Mouse (Mus musculus) embryonic facial prominence, embryonic 14.5 days (tissue): ENCODE measurements around the gene Ranbp10. TPM values are rescaled to one million over a fixed set of nuclear protein-coding genes. Genes with fewer than 3 reads are reported as not detected.

Source experiments
- ATAC-seq: fragments of 200-750 bp; cut with Nextera tagmentation; 2 replicates; pipeline ENCODE4 v1.8.0; 2017; ENCODE audit warnings: low read depth, moderate number of reproducible peaks, moderate TSS enrichment
- DNase-seq: peaks from one replicate; pipeline ENCODE4 v3.0.0-alpha.2; 2015; ENCODE audit warnings: low spot score
- H3K27ac ChIP-seq: fragments of 300-500 bp; sonication (generic); replicated peaks from 2 replicates; pipeline ENCODE4 v1.5.1; 2014; ENCODE audit warnings: low read depth, mild to moderate bottlenecking, low read length, moderate library complexity
- H3K27me3 ChIP-seq: fragments of 300-500 bp; sonication (generic); replicated peaks from 2 replicates; pipeline ENCODE4 v1.6.1; 2014; ENCODE audit warnings: low read length; ENCODE audit not compliant: control insufficient read depth, insufficient read depth
- H3K36me3 ChIP-seq: fragments of 300-500 bp; sonication (generic); 2 replicates; pipeline ENCODE4 v1.6.1; 2014; ENCODE audit warnings: low read length, mixed read lengths; ENCODE audit not compliant: control insufficient read depth, insufficient read depth
- H3K4me1 ChIP-seq: fragments of 300-500 bp; sonication (generic); 2 replicates; pipeline ENCODE4 v1.6.1; 2014; ENCODE audit warnings: antibody characterized with exemption, low read length; ENCODE audit not compliant: control insufficient read depth, insufficient read depth
- H3K4me2 ChIP-seq: fragments of 300-500 bp; sonication (generic); 2 replicates; pipeline ENCODE4 v1.6.1; 2014; ENCODE audit warnings: low read depth, mild to moderate bottlenecking, low read length, moderate library complexity, mixed read lengths
- H3K4me3 ChIP-seq: fragments of 300-500 bp; sonication (generic); 2 replicates; pipeline ENCODE4 v1.5.1; 2014; ENCODE audit warnings: low read depth, mild to moderate bottlenecking, low read length
- H3K9ac ChIP-seq: fragments of 300-500 bp; sonication (generic); 2 replicates; pipeline ENCODE4 v1.6.1; 2014; ENCODE audit warnings: low read depth, mild to moderate bottlenecking, low read length, moderate library complexity, mixed read lengths
- H3K9me3 ChIP-seq: fragments of 300-500 bp; sonication (generic); 2 replicates; pipeline ENCODE4 v1.6.1; 2016; ENCODE audit warnings: low read length; ENCODE audit not compliant: control insufficient read depth
- WGBS: fragments of 180-500 bp; shearing (Covaris S2); extraction: QIAGEN DNeasy Blood & Tissue Kit; methylation state at CpG from one replicate; pipeline ENCODE4 v1.1.7; 2014; 5-methylcytosine and 5-hydroxymethylcytosine counted together
- polyA plus RNA-seq: library from polyadenylated mRNA; unstranded; fragments of >200 nt; fragmentation: Nextera tagmentation; extraction: Ambion mirVana; gene quantifications from 2 replicates; pipeline ENCODE4 v1.2.1, GENCODE M21; 2014

The Ranbp10 gene
- polyA plus RNA-seq, 1 experiment from 2014 or later = 11.2 TPM

GRCm38 (mm10) chr8:105856168-105856835 is 29.2 kb upstream of the Ranbp10 start:
- ATAC-seq (no peak), DNase-seq (no peak)
- H3K27me3 ChIP-seq = no peaks in the 10 kb centered on the region
- H3K36me3 ChIP-seq = peaks cover 11% of the 10 kb centered on the region
- H3K27ac ChIP-seq = peak overlapping the region; percentile 87; the same call in 1 of the 2 replicates
- 24% methylated on average over 15 of the region's 15 CpGs for WGBS
- peaks cover 25% of the 10 kb centered on the region for H3K4me1 ChIP-seq
- no peaks in the 10 kb centered on the region for H3K9me3 ChIP-seq
- H3K9ac ChIP-seq = peak overlapping the region; percentile 85
- peak overlapping the region; percentile 82 for H3K4me3 ChIP-seq
- H3K4me2 ChIP-seq = peak overlapping the region; percentile 97

- WGBS = under 1% methylated on average over 40 of the region's 71 CpGs
- ATAC-seq = peak; percentile 35
- H3K9me3 ChIP-seq = no peaks in the 10 kb centered on the region
- peaks cover 11% of the 10 kb centered on the region for H3K36me3 ChIP-seq
- peak overlapping the region; percentile 82 for H3K4me3 ChIP-seq
- H3K27ac ChIP-seq = peak overlapping the region; percentile 87
- peak; percentile 62 for DNase-seq
- H3K9ac ChIP-seq = peak overlapping the region; percentile 85
- no peaks in the 10 kb centered on the region for H3K27me3 ChIP-seq
- H3K4me2 ChIP-seq = peak overlapping the region; percentile 97
- peaks cover 30% of the 10 kb centered on the region for H3K4me1 ChIP-seq
Observed at GRCm38 (mm10) chr8:105855248-105856167, 28.4 kb upstream of the Ranbp10 start.

GRCm38 (mm10) chr8:105854715-105855216 is 27.6 kb upstream of the Ranbp10 start, which contains the start of gene Thap11:
TSS of gene Thap11 (plus strand) at chr8:105855132.
- DNase-seq = peak; percentile 97
- Histone ChIP-seq H3K4me2 (peak within 1 kb of the TSS; percentile 97), H3K36me3 (peaks cover 12% of the 10 kb centered on the region), H3K9me3 (no peaks in the 10 kb centered on the region), H3K9ac (peak within 1 kb of the TSS; percentile 85), H3K4me3 (peak within 1 kb of the TSS; percentile 82), H3K27me3 (no peaks in the 10 kb centered on the region), H3K4me1 (peaks cover 30% of the 10 kb centered on the region), H3K27ac (peak within 1 kb of the TSS; percentile 87)
- 0% methylated on average over 39 of the region's 43 CpGs for WGBS
- ATAC-seq = peak; percentile 94

GRCm38 (mm10) chr8:105854303-105854702 is 27.2 kb upstream of the Ranbp10 start:
- H3K9ac ChIP-seq = peak overlapping the region; percentile 85
- peak overlapping the region; percentile 82 for H3K4me3 ChIP-seq
- WGBS = 33% methylated on average over 8 of the region's 8 CpGs
- peaks cover 16% of the 10 kb centered on the region for H3K36me3 ChIP-seq
- ATAC-seq = no peak; the same call in 1 of the 2 replicates
- no peaks in the 10 kb centered on the region for H3K27me3 ChIP-seq
- no peaks in the 10 kb centered on the region for H3K9me3 ChIP-seq
- no peak overlapping the region; the same call in 1 of the 2 replicates for H3K27ac ChIP-seq
- peak overlapping the region; percentile 97 for H3K4me2 ChIP-seq
- H3K4me1 ChIP-seq = peaks cover 30% of the 10 kb centered on the region
- no peak for DNase-seq

GRCm38 (mm10) chr8:105853178-105853577 is 26.0 kb upstream of the Ranbp10 start, which contains the start of gene Cenpt:
TSS of gene Cenpt (minus strand) at chr8:105853278.
- no peak for DNase-seq
- no peak within 1 kb of the TSS for H3K27ac ChIP-seq
- H3K4me1 ChIP-seq = peaks cover 26% of the 10 kb centered on the region
- H3K9ac ChIP-seq = no peak within 1 kb of the TSS
- H3K4me2 ChIP-seq = peak within 1 kb of the TSS; percentile 77
- peaks cover 20% of the 10 kb centered on the region for H3K36me3 ChIP-seq
- 87% methylated on average over 3 of the region's 3 CpGs for WGBS
- peak within 1 kb of the TSS; percentile 55 for H3K4me3 ChIP-seq
- no peak for ATAC-seq
- no peaks in the 10 kb centered on the region for H3K9me3 ChIP-seq
- H3K27me3 ChIP-seq = no peaks in the 10 kb centered on the region

GRCm38 (mm10) chr8:105852146-105852729 is 25.1 kb upstream of the Ranbp10 start:
- DNase-seq = no peak
- Histone ChIP-seq H3K4me1 (peaks cover 19% of the 10 kb centered on the region), H3K9me3 (no peaks in the 10 kb centered on the region), H3K27ac (no peak overlapping the region), H3K27me3 (no peaks in the 10 kb centered on the region), H3K9ac (peak overlapping the region; percentile 76; the same call in 1 of the 2 replicates), H3K4me2 (peak overlapping the region; percentile 77), H3K36me3 (peaks cover 25% of the 10 kb centered on the region), H3K4me3 (peak overlapping the region; percentile 55)
- 80% methylated on average over 12 of the region's 12 CpGs for WGBS
- no peak for ATAC-seq

GRCm38 (mm10) chr8:105851651-105852143 is 24.5 kb upstream of the Ranbp10 start:
- Histone ChIP-seq H3K9me3 (no peaks in the 10 kb centered on the region), H3K9ac (peak overlapping the region; percentile 76), H3K4me2 (peak overlapping the region; percentile 77), H3K36me3 (peaks cover 30% of the 10 kb centered on the region), H3K27me3 (no peaks in the 10 kb centered on the region), H3K4me3 (peak overlapping the region; percentile 55), H3K27ac (peak overlapping the region; percentile 49), H3K4me1 (peaks cover 13% of the 10 kb centered on the region)
- ATAC-seq (peak; percentile 88), DNase-seq (peak; percentile 98)
- WGBS = under 1% methylated on average over 34 of the region's 34 CpGs

- no peak overlapping the region for H3K27ac ChIP-seq
- DNase-seq (no peak), ATAC-seq (no peak)
- WGBS = 75% methylated on average over 7 of the region's 7 CpGs
- H3K4me2 ChIP-seq = peak overlapping the region; percentile 46
- H3K4me1 ChIP-seq = peaks cover 7% of the 10 kb centered on the region; the same call in 1 of the 2 replicates
- H3K27me3 ChIP-seq = no peaks in the 10 kb centered on the region
- H3K4me3 ChIP-seq = peak overlapping the region; percentile 15; the same call in 1 of the 2 replicates
- no peaks in the 10 kb centered on the region for H3K9me3 ChIP-seq
- H3K9ac ChIP-seq = peak overlapping the region; percentile 27; the same call in 1 of the 2 replicates
- H3K36me3 ChIP-seq = peaks cover 41% of the 10 kb centered on the region
Observed at GRCm38 (mm10) chr8:105850611-105851010, 23.5 kb upstream of the Ranbp10 start.
